Mouse (Mus musculus): ENCODE measurements around the gene Alcam. TPM values are rescaled to one million over a fixed set of nuclear protein-coding genes. Genes with fewer than 3 reads are reported as not detected.

Alcam gene
- polyA plus RNA-seq, 1 experiment from 2014 or later, result 18.2 TPM

GRCm38 (mm10) chr16:52438216-52438904, 15.5 kb downstream of the Alcam start:
- no peak overlapping the region for H3K9ac ChIP-seq
- WGBS, result 45% methylated on average over 6 of the region's 6 CpGs
- no peaks in the 10 kb centered on the region for H3K27me3 ChIP-seq (replicated peaks)
- H3K4me2 ChIP-seq (replicated peaks), result no peak overlapping the region
- H3K36me3 ChIP-seq, result no peaks in the 10 kb centered on the region
- H3K4me3 ChIP-seq (replicated peaks), result no peak overlapping the region
- no peak overlapping the region for H3K27ac ChIP-seq
- H3K4me1 ChIP-seq (replicated peaks), result no peaks in the 10 kb centered on the region
- ATAC-seq, result no peak
- no peaks in the 10 kb centered on the region for H3K9me3 ChIP-seq

DNA sequence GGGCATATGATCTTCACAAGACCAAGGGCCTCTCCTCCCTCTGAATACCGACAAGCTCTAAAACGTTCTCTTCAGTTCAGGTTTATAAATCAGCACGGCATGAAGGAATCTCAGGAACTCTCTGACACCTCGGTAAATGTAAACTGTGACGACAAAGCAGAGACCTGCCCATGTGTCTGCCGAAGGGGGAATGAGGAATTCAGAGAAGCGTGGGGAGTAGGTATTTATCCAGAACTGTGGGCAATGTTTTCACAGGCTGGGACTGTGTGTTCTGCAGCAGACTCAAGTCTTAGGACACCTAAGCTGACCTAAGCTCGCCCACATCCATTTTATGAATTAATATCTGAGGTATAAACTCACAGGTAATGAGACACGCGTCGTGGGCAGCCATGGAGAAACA, 20.7 kb downstream of the Alcam start:
- H3K4me3 ChIP-seq (replicated peaks), result no peak overlapping the region
- H3K4me1 ChIP-seq (replicated peaks), result no peaks in the 10 kb centered on the region
- H3K27ac ChIP-seq, result no peak overlapping the region
- no peaks in the 10 kb centered on the region for H3K36me3 ChIP-seq
- H3K9me3 ChIP-seq, result no peaks in the 10 kb centered on the region
- 36% methylated on average over 11 of the region's 11 CpGs for WGBS
- no peaks in the 10 kb centered on the region for H3K27me3 ChIP-seq (replicated peaks)
- no peak overlapping the region for H3K4me2 ChIP-seq (replicated peaks)
- ATAC-seq, result no peak
- no peak overlapping the region for H3K9ac ChIP-seq

- H3K9me3 ChIP-seq, result no peaks in the 10 kb centered on the region
- no peak overlapping the region for H3K27ac ChIP-seq
- no peaks in the 10 kb centered on the region for H3K27me3 ChIP-seq (replicated peaks)
- H3K9ac ChIP-seq, result no peak overlapping the region
- 57% methylated on average over 1 of the region's 1 CpGs for WGBS
- H3K4me2 ChIP-seq (replicated peaks), result no peak overlapping the region
- no peak overlapping the region for H3K4me3 ChIP-seq (replicated peaks)
- no peaks in the 10 kb centered on the region for H3K4me1 ChIP-seq (replicated peaks)
- no peaks in the 10 kb centered on the region for H3K36me3 ChIP-seq
- ATAC-seq, result no peak
Observed at GRCm38 (mm10) chr16:52432072-52432471, 21.8 kb downstream of the Alcam start.

GRCm38 (mm10) chr16:52431590-52431989, 22.3 kb downstream of the Alcam start:
- H3K27ac ChIP-seq, result no peak overlapping the region
- no peaks in the 10 kb centered on the region for H3K4me1 ChIP-seq (replicated peaks)
- ATAC-seq, result no peak
- H3K27me3 ChIP-seq (replicated peaks), result no peaks in the 10 kb centered on the region
- H3K4me2 ChIP-seq (replicated peaks), result no peak overlapping the region
- no peak overlapping the region for H3K9ac ChIP-seq
- no peaks in the 10 kb centered on the region for H3K9me3 ChIP-seq
- no peak overlapping the region for H3K4me3 ChIP-seq (replicated peaks)
- WGBS, result 66% methylated on average over 2 of the region's 2 CpGs
- no peaks in the 10 kb centered on the region for H3K36me3 ChIP-seq

GRCm38 (mm10) chr16:52430073-52430472, 23.8 kb downstream of the Alcam start:
- Histone ChIP-seq H3K27ac (no peak overlapping the region), H3K9me3 (no peaks in the 10 kb centered on the region), H3K4me3 (replicated peaks) (no peak overlapping the region), H3K4me2 (replicated peaks) (no peak overlapping the region), H3K27me3 (replicated peaks) (no peaks in the 10 kb centered on the region), H3K36me3 (no peaks in the 10 kb centered on the region), H3K4me1 (replicated peaks) (no peaks in the 10 kb centered on the region), H3K9ac (no peak overlapping the region)
- 50% methylated on average over 3 of the region's 3 CpGs for WGBS
- no peak for ATAC-seq

GRCm38 (mm10) chr16:52429661-52430060, 24.2 kb downstream of the Alcam start:
- Histone ChIP-seq H3K27ac (no peak overlapping the region), H3K4me3 (replicated peaks) (no peak overlapping the region), H3K9ac (no peak overlapping the region), H3K36me3 (no peaks in the 10 kb centered on the region), H3K4me1 (replicated peaks) (no peaks in the 10 kb centered on the region), H3K27me3 (replicated peaks) (no peaks in the 10 kb centered on the region), H3K4me2 (replicated peaks) (no peak overlapping the region), H3K9me3 (no peaks in the 10 kb centered on the region)
- no peak for ATAC-seq

GRCm38 (mm10) chr16:52428505-52428904, 25.4 kb downstream of the Alcam start:
- Histone ChIP-seq H3K4me1 (replicated peaks) (no peaks in the 10 kb centered on the region), H3K4me2 (replicated peaks) (no peak overlapping the region), H3K27ac (no peak overlapping the region), H3K9ac (no peak overlapping the region), H3K27me3 (replicated peaks) (no peaks in the 10 kb centered on the region), H3K36me3 (no peaks in the 10 kb centered on the region), H3K9me3 (no peaks in the 10 kb centered on the region), H3K4me3 (replicated peaks) (no peak overlapping the region)
- 45% methylated on average over 4 of the region's 4 CpGs for WGBS
- no peak for ATAC-seq

DNA sequence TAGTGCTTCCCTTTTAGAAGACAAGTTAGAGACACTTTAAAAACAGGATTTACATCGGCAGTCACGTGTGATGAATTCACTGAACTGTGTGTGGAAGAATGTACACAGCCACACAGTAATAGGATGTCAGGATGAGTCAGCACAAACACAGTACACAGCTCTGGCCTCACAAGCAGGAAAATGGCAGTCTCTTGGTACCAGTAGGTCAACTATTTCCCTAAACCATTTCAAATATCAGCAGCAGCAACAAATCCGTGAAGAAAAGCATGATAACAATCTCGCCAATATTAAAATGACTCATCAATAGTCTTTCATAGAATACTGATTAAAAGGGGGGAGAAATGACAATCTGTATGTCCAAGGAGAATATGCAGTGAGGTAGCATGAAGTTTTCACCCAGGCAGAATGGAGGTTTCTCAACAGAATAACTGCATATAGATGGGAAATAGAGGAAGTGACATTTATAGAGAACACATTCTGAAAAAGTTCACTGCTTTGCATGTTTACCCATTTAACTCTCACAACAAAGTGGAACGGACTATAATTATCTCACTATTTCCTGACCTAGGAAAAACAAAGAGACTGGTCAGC, 35.2 kb downstream of the Alcam start:
- 69% methylated on average over 5 of the region's 5 CpGs for WGBS

DNA sequence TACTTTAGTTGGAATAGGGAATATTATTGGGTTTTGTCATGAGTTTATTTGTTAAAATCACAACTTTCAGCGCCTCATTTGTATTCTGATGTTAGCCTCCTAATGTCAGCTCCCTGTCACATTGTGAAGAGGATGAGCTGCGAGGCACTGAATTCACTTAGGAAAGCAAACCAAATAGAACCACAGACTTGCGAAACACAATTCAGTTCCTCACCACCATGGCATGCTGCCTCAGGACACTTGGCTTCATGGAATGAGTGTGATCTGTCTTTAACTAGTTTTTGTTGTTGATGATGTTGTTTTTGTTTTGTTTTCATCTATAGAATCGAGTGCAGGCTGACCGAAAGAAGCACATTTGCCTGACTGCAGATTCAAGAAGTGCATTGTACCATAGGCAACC, 35.9 kb downstream of the Alcam start:
- Histone ChIP-seq H3K27me3 (replicated peaks) (no peaks in the 10 kb centered on the region), H3K36me3 (no peaks in the 10 kb centered on the region), H3K9me3 (no peaks in the 10 kb centered on the region), H3K4me1 (replicated peaks) (no peaks in the 10 kb centered on the region), H3K4me3 (replicated peaks) (no peak overlapping the region), H3K9ac (no peak overlapping the region), H3K27ac (no peak overlapping the region), H3K4me2 (replicated peaks) (no peak overlapping the region)
- no peak for ATAC-seq
- WGBS, result 84% methylated on average over 5 of the region's 5 CpGs

More for the DNA sequence above, 35.2 kb downstream of the Alcam start:
- Histone ChIP-seq H3K9ac (no peak overlapping the region), H3K4me2 (replicated peaks) (no peak overlapping the region), H3K27ac (no peak overlapping the region), H3K4me1 (replicated peaks) (no peaks in the 10 kb centered on the region), H3K4me3 (replicated peaks) (no peak overlapping the region), H3K9me3 (no peaks in the 10 kb centered on the region), H3K36me3 (no peaks in the 10 kb centered on the region), H3K27me3 (replicated peaks) (no peaks in the 10 kb centered on the region)
- ATAC-seq, result no peak

DNA sequence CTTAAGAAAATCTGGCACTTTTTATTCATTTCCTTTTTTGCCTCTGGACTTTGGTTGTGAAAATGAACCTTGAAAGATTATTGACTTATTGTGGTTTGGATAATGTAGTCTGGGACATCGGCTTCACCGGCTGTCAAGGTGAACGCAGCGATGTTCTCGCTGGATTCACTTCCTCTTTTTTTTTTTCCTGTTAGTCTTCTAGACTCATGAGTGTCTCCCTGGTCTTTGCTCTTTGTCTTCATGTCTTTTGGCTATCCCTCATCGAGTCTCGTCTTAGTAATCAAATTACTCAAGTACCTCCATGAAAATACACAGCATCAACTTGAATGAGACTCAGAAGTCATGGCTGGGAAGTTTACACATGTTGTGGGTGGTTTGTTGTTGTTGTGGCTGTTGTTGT, 36.7 kb downstream of the Alcam start:
- no peak for ATAC-seq
- H3K4me3 ChIP-seq (replicated peaks), result no peak overlapping the region
- H3K9me3 ChIP-seq, result no peaks in the 10 kb centered on the region
- H3K36me3 ChIP-seq, result no peaks in the 10 kb centered on the region
- no peaks in the 10 kb centered on the region for H3K4me1 ChIP-seq (replicated peaks)
- H3K9ac ChIP-seq, result no peak overlapping the region
- no peaks in the 10 kb centered on the region for H3K27me3 ChIP-seq (replicated peaks)
- 87% methylated on average over 7 of the region's 7 CpGs for WGBS
- H3K27ac ChIP-seq, result no peak overlapping the region
- no peak overlapping the region for H3K4me2 ChIP-seq (replicated peaks)

- H3K9ac ChIP-seq, result no peak overlapping the region
- no peaks in the 10 kb centered on the region for H3K4me1 ChIP-seq (replicated peaks)
- H3K4me2 ChIP-seq (replicated peaks), result no peak overlapping the region
- no peak overlapping the region for H3K27ac ChIP-seq
- no peak overlapping the region for H3K4me3 ChIP-seq (replicated peaks)
- 87% methylated on average over 3 of the region's 3 CpGs for WGBS
- H3K27me3 ChIP-seq (replicated peaks), result no peaks in the 10 kb centered on the region
- H3K36me3 ChIP-seq, result no peaks in the 10 kb centered on the region
- no peaks in the 10 kb centered on the region for H3K9me3 ChIP-seq
- ATAC-seq, result no peak
Observed at GRCm38 (mm10) chr16:52413714-52414113, 40.2 kb downstream of the Alcam start.

DNA sequence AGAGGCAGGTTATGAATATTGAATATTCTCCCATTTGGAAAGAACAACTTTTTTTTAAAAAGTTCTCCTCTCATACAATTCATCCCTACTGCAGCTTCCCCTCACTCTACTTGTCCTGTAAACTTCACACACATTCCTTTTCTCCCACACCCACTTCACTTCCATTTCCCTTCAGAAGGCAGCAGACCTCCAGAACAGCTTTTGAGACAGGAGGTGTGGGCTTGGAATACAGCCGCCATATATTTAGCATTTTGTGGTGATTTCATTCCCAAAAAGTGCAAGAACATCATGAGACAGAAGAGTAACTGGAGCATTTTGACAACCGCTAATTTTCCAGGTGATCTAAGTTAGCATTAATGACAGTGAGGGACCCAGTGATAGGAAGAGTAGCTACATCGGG, 47.8 kb downstream of the Alcam start:
- Histone ChIP-seq H3K9me3 (no peaks in the 10 kb centered on the region), H3K36me3 (no peaks in the 10 kb centered on the region), H3K9ac (no peak overlapping the region), H3K4me3 (replicated peaks) (no peak overlapping the region), H3K4me1 (replicated peaks) (no peaks in the 10 kb centered on the region), H3K27ac (no peak overlapping the region), H3K27me3 (replicated peaks) (no peaks in the 10 kb centered on the region), H3K4me2 (replicated peaks) (no peak overlapping the region)
- no peak for ATAC-seq
- 94% methylated on average over 3 of the region's 3 CpGs for WGBS

GRCm38 (mm10) chr16:52405272-52405671, 48.6 kb downstream of the Alcam start:
- Histone ChIP-seq H3K27me3 (replicated peaks) (no peaks in the 10 kb centered on the region), H3K4me3 (replicated peaks) (no peak overlapping the region), H3K27ac (no peak overlapping the region), H3K36me3 (no peaks in the 10 kb centered on the region), H3K9ac (no peak overlapping the region), H3K4me1 (replicated peaks) (no peaks in the 10 kb centered on the region), H3K9me3 (no peaks in the 10 kb centered on the region), H3K4me2 (replicated peaks) (no peak overlapping the region)
- WGBS, result 80% methylated on average over 2 of the region's 2 CpGs
- no peak for ATAC-seq
